Mouse (Mus musculus) liver, postnatal 0 days (tissue): ENCODE measurements at regions not wholly inside any gene's neighbourhood (a gene's known extent, or its start where the extent isn't known, plus 50 kb on each side); places are given as distances from the start of the nearest gene placed in this dataset.

Experiments
- CTCF ChIP-seq: sonication (generic); IDR thresholded peaks from 2 replicates; pipeline ENCODE4 v1.5.1; 2016; ENCODE audit warnings: antibody characterized with exemption, low read depth
- EP300 ChIP-seq: IDR thresholded peaks from 2 replicates; pipeline ENCODE4 v1.6.1; 2016; ENCODE audit warnings: antibody characterized with exemption, low read depth, mild to moderate bottlenecking

DNA sequence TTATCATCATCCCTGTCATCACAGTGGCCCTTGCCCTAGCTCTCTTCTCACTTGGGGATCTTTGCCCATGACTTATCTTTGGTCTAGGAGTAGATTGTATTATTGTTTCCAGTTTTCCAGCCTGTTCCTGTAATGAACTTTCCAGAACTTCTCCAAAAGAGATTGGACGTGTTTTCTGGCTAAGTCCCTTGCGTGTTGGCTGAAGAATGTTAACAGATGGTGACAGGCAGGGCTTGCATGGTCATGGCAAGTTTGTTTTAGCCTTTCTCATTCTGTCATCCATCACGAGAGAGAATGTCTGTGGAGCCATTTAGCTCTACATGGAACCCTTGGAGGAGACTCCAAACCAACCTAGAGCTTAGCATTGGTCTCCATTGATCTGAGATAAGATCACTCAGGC lies 123.2 kb upstream of the Adra1d start:
- TF ChIP-seq CTCF (no peak), EP300 (no peak)
